Mouse (Mus musculus): ENCODE measurements around the gene Rp9.

GRCm38 (mm10) chr9:22366221-22366620 is 103.3 kb downstream of the Rp9 start:
- TF ChIP-seq CTCF (IDR thresholded peaks at IDR 0.05; ENCODE audit: borderline replicate concordance, extremely low read depth, insufficient read depth, insufficient read length) (no peak), POLR2A (IDR thresholded peaks at IDR 0.05; ENCODE audit: borderline replicate concordance, extremely low read depth, insufficient read depth, insufficient read length, poor library complexity, severe bottlenecking) (no peak)
